Mouse (Mus musculus) myocyte (in vitro differentiated cells): Measurements from ENCODE around the gene Haus8. TPM values are rescaled to one million over a fixed set of nuclear protein-coding genes. Genes with fewer than 3 reads are reported as not detected.
"Not testable (repeated sequence)": the region's sequence is repeated elsewhere in the genome, so short reads cannot be mapped to it uniquely, and the experiment has no call there.

Experiments used
- H3K27me3 ChIP-seq: one replicate; pipeline ENCODE4 v1.6.1; 2011; ENCODE audit not compliant: control insufficient read depth, insufficient read depth, insufficient read length
- H3K36me3 ChIP-seq: one replicate; pipeline ENCODE4 v1.6.1; 2011; ENCODE audit not compliant: control insufficient read depth, insufficient read depth
- H3K4me2 ChIP-seq: one replicate; pipeline ENCODE4 v1.6.1; 2011; ENCODE audit warnings: low read depth, control low read depth
- H3K4me3 ChIP-seq: one replicate; pipeline ENCODE4 v1.5.1; 2011; ENCODE audit warnings: mild to moderate bottlenecking, control low read depth, moderate library complexity
- H3K79me2 ChIP-seq: one replicate; pipeline ENCODE4 v1.6.1; 2011; ENCODE audit not compliant: control insufficient read depth, insufficient read depth
- H3ac ChIP-seq: one replicate; pipeline ENCODE4 v1.6.1; 2011; ENCODE audit not compliant: control insufficient read depth, insufficient read length
- CEBPB ChIP-seq: IDR thresholded peaks from 2 replicates; pipeline ENCODE4 v1.6.1; 2011; ENCODE audit warnings: mild to moderate bottlenecking, moderate library complexity; ENCODE audit not compliant: poor library complexity, insufficient read depth, severe bottlenecking
- E2F4 ChIP-seq: IDR thresholded peaks from one replicate; pipeline ENCODE4 v1.6.1; 2011; ENCODE audit warnings: mild to moderate bottlenecking, control low read depth, moderate library complexity; ENCODE audit not compliant: insufficient read depth
- MAX ChIP-seq: IDR thresholded peaks from one replicate; pipeline ENCODE4 v1.6.1; 2011; ENCODE audit warnings: low read depth, mild to moderate bottlenecking, control low read depth
- MYOD1 ChIP-seq, 3 experiments: IDR thresholded peaks; one replicate each; pipeline ENCODE4 v1.6.1; 2011; ENCODE audit warnings: control low read depth in 2 of 3, low read depth in 2 of 3, mild to moderate bottlenecking in 2 of 3, moderate library complexity in 1 of 3; ENCODE audit not compliant: insufficient read length in 2 of 3, control insufficient read depth in 1 of 3
- MYOG ChIP-seq, 3 experiments: IDR thresholded peaks; one replicate each; pipeline ENCODE4 v1.6.1; 2011; ENCODE audit warnings: control low read depth in 2 of 3, low read depth in 2 of 3, mild to moderate bottlenecking in 2 of 3; ENCODE audit not compliant: insufficient read length in 2 of 3, control insufficient read depth in 1 of 3, insufficient read depth in 1 of 3
- POLR2A ChIP-seq: IDR thresholded peaks from one replicate; pipeline ENCODE4 v1.6.1; 2011; ENCODE audit warnings: low read depth, mild to moderate bottlenecking, control low read depth, moderate library complexity; ENCODE audit not compliant: insufficient read length
- POLR2AphosphoS2 ChIP-seq: IDR thresholded peaks from one replicate; pipeline ENCODE4 v1.6.1; 2011; ENCODE audit warnings: low read depth, control low read depth; ENCODE audit not compliant: insufficient read length
- REST ChIP-seq: IDR thresholded peaks from one replicate; pipeline ENCODE4 v1.6.1; 2011; ENCODE audit warnings: mild to moderate bottlenecking, control low read depth, moderate library complexity; ENCODE audit not compliant: insufficient read depth, insufficient read length
- SRF ChIP-seq: IDR thresholded peaks from one replicate; pipeline ENCODE4 v1.6.1; 2011; ENCODE audit warnings: low read depth; ENCODE audit not compliant: control insufficient read depth, insufficient read length
- TCF12 ChIP-seq: IDR thresholded peaks from one replicate; pipeline ENCODE4 v1.6.1; 2011; ENCODE audit warnings: mild to moderate bottlenecking, control low read depth; ENCODE audit not compliant: poor library complexity, insufficient read depth, severe bottlenecking
- TCF3 ChIP-seq: IDR thresholded peaks from one replicate; pipeline ENCODE4 v1.6.1; 2011; ENCODE audit warnings: low read depth, control low read depth; ENCODE audit not compliant: insufficient read length
- USF1 ChIP-seq: IDR thresholded peaks from one replicate; pipeline ENCODE4 v1.6.1; 2011; ENCODE audit warnings: low read depth, mild to moderate bottlenecking, control low read depth, moderate library complexity
- polyA plus RNA-seq: library from polyadenylated mRNA; unstranded; fragments of >200 nt; fragmentation: generic; extraction: Trizol; gene quantifications from one replicate; pipeline ENCODE4 v1.2.1, GENCODE M21; 2012; ENCODE audit warnings: missing spikeins

Haus8 gene
- polyA plus RNA-seq, 1 experiment, result 13.2 TPM

DNA sequence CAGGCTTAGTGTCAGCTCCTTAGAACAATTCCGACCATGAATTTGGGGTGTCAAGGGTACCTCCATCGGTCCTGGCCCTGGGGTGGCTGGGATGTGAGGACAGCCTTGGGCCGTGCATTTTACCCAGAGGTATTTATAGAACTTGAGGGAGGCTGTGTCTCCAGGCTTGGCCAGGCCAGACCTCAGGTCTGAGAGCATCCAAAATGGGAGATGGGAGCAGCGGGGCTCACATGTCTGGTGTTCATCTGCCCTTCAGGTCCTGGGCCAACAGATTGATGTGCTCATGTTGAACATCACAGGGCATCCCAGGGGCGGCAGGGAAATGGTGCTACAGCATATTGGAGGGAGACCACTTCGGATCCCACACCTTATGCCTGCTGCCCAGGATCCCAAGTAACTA is 18.6 kb upstream of the Haus8 start:
- Histone ChIP-seq H3K4me3 (no peak overlapping the region), H3K79me2 (peaks cover 51% of the 10 kb centered on the region), H3K4me2 (no peak overlapping the region), H3K27me3 (no peaks in the 10 kb centered on the region), H3ac (no peak overlapping the region), H3K36me3 (peaks cover 4% of the 10 kb centered on the region)
- TF ChIP-seq TCF12 (no peak), MYOG (IDR thresholded peaks at IDR 0.05; ENCODE audit: control insufficient read depth in 1 of 3, insufficient read depth in 1 of 3, insufficient read length in 2 of 3, low read depth in 2 of 3) (no peak), MAX (no peak), REST (no peak), SRF (no peak), E2F4 (no peak), POLR2AphosphoS2 (no peak), MYOD1 (IDR thresholded peaks at IDR 0.05; ENCODE audit: control insufficient read depth in 1 of 3, insufficient read length in 2 of 3, low read depth in 2 of 3) (no peak), USF1 (no peak)

DNA sequence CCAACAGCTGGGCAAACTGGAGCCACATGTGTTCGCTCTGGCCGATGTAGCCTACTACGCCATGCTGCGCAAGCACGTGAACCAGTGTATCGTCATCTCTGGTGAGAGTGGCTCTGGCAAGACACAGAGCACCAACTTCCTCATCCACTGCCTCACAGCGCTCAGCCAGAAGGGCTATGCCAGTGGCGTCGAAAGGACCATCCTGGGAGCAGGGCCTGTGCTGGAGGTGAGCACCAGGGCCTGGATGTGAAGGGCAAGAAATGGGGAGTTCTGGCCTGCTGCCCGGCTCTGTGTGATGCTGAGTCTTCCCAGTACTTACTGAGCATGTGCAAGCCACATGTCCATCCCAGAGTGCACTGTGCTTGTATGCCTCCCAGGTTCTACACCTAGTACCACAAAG is 18.2 kb upstream of the Haus8 start:
- TF ChIP-seq REST (no peak), TCF3 (no peak), E2F4 (no peak), POLR2AphosphoS2 (no peak), TCF12 (no peak), MAX (no peak), SRF (no peak), POLR2A (no peak), MYOG (IDR thresholded peaks at IDR 0.05; ENCODE audit: control insufficient read depth in 1 of 3, insufficient read depth in 1 of 3, insufficient read length in 2 of 3, low read depth in 2 of 3) (no peak)
- H3K36me3 ChIP-seq, result peaks cover 4% of the 10 kb centered on the region

DNA sequence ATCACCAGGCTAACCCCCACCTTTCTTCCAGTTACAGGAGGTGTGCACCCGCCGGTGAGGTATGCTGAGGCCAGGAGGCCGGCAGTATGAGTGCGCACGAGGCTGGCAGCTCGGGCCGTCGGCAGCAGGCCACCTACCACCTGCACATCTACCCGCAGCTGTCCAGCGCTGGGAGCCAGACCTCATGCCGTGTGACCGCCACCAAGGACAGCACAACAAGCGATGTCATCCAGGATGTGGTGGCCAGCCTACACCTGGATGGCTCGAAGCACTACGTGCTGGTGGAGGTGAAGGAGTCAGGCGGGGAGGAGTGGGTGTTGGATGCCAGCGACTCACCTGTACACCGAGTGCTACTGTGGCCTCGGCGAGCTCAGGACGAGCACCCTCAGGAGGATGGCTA is 17.5 kb upstream of the Haus8 start:
- TF ChIP-seq POLR2A (no peak), USF1 (no peak), MAX (no peak), POLR2AphosphoS2 (no peak), E2F4 (no peak), TCF3 (no peak), REST (no peak), MYOG (IDR thresholded peaks at IDR 0.05; ENCODE audit: control insufficient read depth in 1 of 3, insufficient read depth in 1 of 3, insufficient read length in 2 of 3, low read depth in 2 of 3) (no peak), SRF (no peak), CEBPB (no peak), MYOD1 (IDR thresholded peaks at IDR 0.05; ENCODE audit: control insufficient read depth in 1 of 3, insufficient read length in 2 of 3, low read depth in 2 of 3) (no peak), TCF12 (no peak)
- Histone ChIP-seq H3ac (no peak overlapping the region), H3K79me2 (peaks cover 60% of the 10 kb centered on the region), H3K4me3 (no peak overlapping the region), H3K27me3 (no peaks in the 10 kb centered on the region), H3K4me2 (no peak overlapping the region), H3K36me3 (peaks cover 4% of the 10 kb centered on the region)

More for the DNA sequence above, 18.2 kb upstream of the Haus8 start:
- H3K4me2 ChIP-seq, result no peak overlapping the region
- H3K79me2 ChIP-seq, result peaks cover 53% of the 10 kb centered on the region
- no peak overlapping the region for H3K4me3 ChIP-seq
- no peaks in the 10 kb centered on the region for H3K27me3 ChIP-seq
- H3ac ChIP-seq, result no peak overlapping the region

GRCm38 (mm10) chr8:71289098-71289497 is 16.4 kb upstream of the Haus8 start:
- Histone ChIP-seq H3K27me3 (no peaks in the 10 kb centered on the region), H3ac (no peak overlapping the region), H3K4me3 (no peak overlapping the region), H3K36me3 (peaks cover 6% of the 10 kb centered on the region), H3K4me2 (no peak overlapping the region), H3K79me2 (peaks cover 71% of the 10 kb centered on the region)
- TF ChIP-seq CEBPB, result no peak
- TF ChIP-seq MYOG (IDR thresholded peaks at IDR 0.05; ENCODE audit: control insufficient read depth in 1 of 3, insufficient read depth in 1 of 3, insufficient read length in 2 of 3, low read depth in 2 of 3), result no peak
- TF ChIP-seq REST, result no peak
- TF ChIP-seq MYOD1 (IDR thresholded peaks at IDR 0.05; ENCODE audit: control insufficient read depth in 1 of 3, insufficient read length in 2 of 3, low read depth in 2 of 3), result no peak
- TF ChIP-seq USF1, result no peak
- TF ChIP-seq E2F4, result no peak
- TF ChIP-seq POLR2A, result no peak
- TF ChIP-seq MAX, result no peak
- TF ChIP-seq TCF12, result no peak
- TF ChIP-seq TCF3, result no peak
- no peak for TF ChIP-seq POLR2AphosphoS2
- no peak for TF ChIP-seq SRF

- Histone ChIP-seq H3K79me2 (peaks cover 77% of the 10 kb centered on the region), H3K36me3 (peaks cover 6% of the 10 kb centered on the region), H3K27me3 (no peaks in the 10 kb centered on the region), H3ac (no peak overlapping the region), H3K4me3 (no peak overlapping the region), H3K4me2 (no peak overlapping the region)
- TF ChIP-seq CEBPB (no peak), USF1 (no peak)
Observed at GRCm38 (mm10) chr8:71288441-71288949, 15.8 kb upstream of the Haus8 start.

DNA sequence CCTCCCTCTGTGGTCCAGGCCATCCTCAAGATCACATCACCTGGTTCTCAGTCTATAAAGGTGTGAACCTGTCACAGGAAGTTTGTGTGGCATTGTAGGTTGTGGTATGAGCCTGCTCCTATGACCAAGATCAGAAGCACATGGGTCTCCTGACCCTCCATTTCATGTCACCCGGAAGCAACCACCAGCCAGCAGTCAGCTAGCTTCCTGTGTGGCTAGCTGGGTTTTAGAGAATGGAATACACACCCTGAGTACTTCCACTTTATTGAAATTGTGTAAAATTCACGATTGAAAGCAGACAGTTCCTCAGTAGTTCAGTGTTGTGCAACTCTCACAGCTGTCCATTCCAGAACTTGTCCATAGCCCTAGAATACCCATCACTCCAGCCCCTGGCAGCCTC is 13.5 kb upstream of the Haus8 start:
- not testable (repeated sequence) for H3ac ChIP-seq, H3K36me3 ChIP-seq, H3K27me3 ChIP-seq, H3K4me3 ChIP-seq, H3K4me2 ChIP-seq
- H3K79me2 ChIP-seq, result peaks cover 90% of the 10 kb centered on the region
